Mouse (Mus musculus) liver, adult (tissue): ENCODE measurements around the gene Oxgr1.

ENCODE experiments used
- GATA4 ChIP-seq: IDR thresholded peaks from 2 replicates; pipeline ENCODE4 v1.6.1; 2014; ENCODE audit warnings: mild to moderate bottlenecking, low read length; ENCODE audit not compliant: insufficient replicate concordance

Oxgr1 gene

DNA sequence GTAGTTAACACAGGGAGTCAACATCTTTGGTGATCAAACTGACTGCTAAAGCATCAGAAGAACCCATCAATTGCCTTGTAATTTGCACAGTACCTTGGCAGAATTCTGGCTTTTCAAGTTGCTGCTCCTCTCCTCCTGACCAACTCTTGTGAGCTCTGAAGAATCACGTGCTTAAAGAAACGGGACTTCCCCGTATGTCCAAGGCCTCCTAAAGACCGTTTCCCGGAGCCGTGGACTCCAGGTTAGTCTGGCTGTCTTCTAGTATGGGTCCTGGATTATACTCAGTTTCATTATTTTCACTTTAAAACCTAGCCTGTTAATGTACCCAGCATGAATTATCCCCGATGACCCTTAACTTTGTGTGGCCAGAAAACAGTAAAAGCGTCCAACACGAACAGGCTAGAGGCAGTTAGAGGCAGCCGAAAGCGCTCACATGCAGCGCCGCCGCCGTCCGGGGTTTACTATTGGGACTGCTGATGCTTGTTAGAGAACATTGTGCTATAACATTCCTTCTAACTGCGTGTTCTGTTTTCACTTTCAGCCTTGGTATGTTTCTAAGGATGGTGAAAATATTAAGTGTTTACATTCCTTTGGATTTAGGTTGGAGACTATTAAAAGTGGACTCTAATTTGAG is at the start of gene Oxgr1:
Gene Oxgr1 (minus strand): TSS at position 249 of the 634 bp plus-strand sequence.
- no peak for TF ChIP-seq GATA4

- no peak for TF ChIP-seq GATA4
Measured at GRCm38 (mm10) chr14:120090401-120090800, 48.2 kb upstream of the Oxgr1 start.

GRCm38 (mm10) chr14:120089649-120090360 is 47.6 kb upstream of the Oxgr1 start:
- TF ChIP-seq GATA4, result no peak

DNA sequence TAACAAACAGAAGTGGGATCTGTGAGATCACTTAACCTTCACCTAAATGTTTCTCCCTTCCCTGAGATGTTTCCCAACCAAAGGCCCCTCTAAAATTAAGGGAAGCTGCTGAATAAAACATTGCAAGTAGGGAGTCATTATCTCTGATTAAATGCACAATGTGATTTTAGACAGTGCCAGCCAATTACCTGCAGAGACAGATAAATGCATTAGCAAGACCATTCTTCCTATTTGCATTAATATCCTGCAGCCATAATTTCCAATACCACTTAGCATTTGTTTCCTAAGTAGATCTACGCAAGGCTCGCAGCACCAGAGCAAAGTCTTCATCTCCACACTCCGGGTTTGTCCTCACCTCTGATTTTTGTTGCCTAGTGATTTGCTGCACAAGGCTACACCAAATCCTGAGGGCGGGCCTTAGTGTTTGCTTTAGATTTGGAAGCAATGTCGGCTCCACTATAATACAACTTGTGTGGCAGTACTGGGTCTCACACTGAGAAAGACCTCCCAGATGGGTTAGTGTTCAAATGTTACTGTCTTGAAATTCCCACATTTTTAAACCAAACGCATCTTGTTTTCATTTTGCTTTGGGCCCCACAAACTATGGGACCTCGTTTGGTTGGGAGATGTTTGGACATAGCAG is 46.9 kb upstream of the Oxgr1 start:
- TF ChIP-seq GATA4, result no peak

DNA sequence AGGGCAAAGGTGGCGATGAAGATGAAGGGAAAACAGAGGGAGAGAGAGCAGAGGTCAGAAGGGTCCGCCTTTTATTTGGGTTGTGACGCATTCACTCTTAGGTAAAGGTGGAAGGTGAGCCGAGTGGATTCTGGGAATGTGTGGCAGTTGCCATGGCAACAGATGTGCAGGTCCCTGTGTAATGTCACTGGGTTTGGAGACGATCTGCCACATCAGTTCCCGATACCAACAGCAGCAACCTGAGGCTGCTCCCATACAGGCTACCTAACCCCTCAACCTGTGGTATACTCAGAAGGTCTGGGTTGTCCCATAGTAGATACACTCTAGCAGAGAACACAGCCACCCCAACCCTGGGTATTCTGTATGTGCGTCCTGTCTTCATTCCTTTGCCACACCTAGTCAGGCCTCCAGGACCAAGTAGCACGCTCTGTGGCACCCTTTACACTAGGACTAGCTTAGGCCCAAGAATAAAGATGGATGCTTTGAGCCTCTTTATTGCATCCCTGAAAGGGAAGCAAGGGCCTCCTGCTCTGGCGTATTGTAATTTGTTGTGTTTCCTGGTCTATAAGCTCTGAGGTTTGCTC is 41.9 kb upstream of the Oxgr1 start:
- no peak for TF ChIP-seq GATA4

GRCm38 (mm10) chr14:120076192-120076591 is 34.0 kb upstream of the Oxgr1 start:
- no peak for TF ChIP-seq GATA4

GRCm38 (mm10) chr14:120075746-120076145 is 33.5 kb upstream of the Oxgr1 start:
- no peak for TF ChIP-seq GATA4

- no peak for TF ChIP-seq GATA4
Measured at GRCm38 (mm10) chr14:120074231-120074630, 32.0 kb upstream of the Oxgr1 start.

GRCm38 (mm10) chr14:120061096-120061495 is 18.9 kb upstream of the Oxgr1 start:
- no peak for TF ChIP-seq GATA4

- TF ChIP-seq GATA4, result no peak
Measured at GRCm38 (mm10) chr14:120033454-120033853, 8.8 kb downstream of the Oxgr1 start.

DNA sequence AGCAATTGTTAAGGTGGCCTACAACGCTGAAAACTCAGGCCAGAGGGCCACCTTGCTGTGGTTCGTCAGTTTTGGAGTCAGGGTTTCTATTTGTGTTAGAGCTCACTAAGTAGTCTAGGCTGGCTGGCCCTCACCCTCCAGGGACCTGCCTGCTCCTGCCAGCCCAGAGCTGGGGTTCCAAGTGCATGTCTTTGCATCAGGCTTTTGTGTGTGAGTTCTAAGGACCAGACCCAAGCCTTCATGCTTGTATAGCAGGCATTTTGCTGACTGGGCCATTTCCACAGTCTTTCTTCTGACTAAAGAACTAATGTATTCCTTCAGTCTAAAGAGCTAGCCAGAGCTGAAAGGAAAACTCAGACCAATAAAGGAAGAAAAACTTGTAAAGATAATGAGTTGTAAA is 22.3 kb downstream of the Oxgr1 start:
- no peak for TF ChIP-seq GATA4

GRCm38 (mm10) chr14:120009969-120010872 is 32.0 kb downstream of the Oxgr1 start:
- no peak for TF ChIP-seq GATA4

GRCm38 (mm10) chr14:120005153-120005552 is 37.1 kb downstream of the Oxgr1 start:
- no peak for TF ChIP-seq GATA4

- no peak for TF ChIP-seq GATA4
Measured at GRCm38 (mm10) chr14:120003661-120004060, 38.6 kb downstream of the Oxgr1 start.

GRCm38 (mm10) chr14:120002673-120003072 is 39.6 kb downstream of the Oxgr1 start:
- no peak for TF ChIP-seq GATA4

GRCm38 (mm10) chr14:119989651-119990050 is 52.6 kb downstream of the Oxgr1 start:
- no peak for TF ChIP-seq GATA4
